Mouse (Mus musculus) A20 (cell line): Measurements from ENCODE around the gene Jrkl.

Experiments used
- DNase-seq: peaks from one replicate; pipeline ENCODE4 v3.0.0-alpha.2; 2011; ENCODE audit warnings: low read depth, low spot score

Jrkl gene

GRCm38 (mm10) chr9:13245481-13245880 is at the start of gene Jrkl:
Jrkl (minus strand) TSS chr9:13245829.
- peak; percentile 83 for DNase-seq

GRCm38 (mm10) chr9:13287482-13287881 is 41.9 kb upstream of the Jrkl start:
- no peak for DNase-seq

GRCm38 (mm10) chr9:13273219-13273618 is 27.6 kb upstream of the Jrkl start:
- no peak for DNase-seq

- no peak for DNase-seq
These were observed 15.4 kb upstream of the Jrkl start for GRCm38 (mm10) chr9:13260980-13261379.

GRCm38 (mm10) chr9:13258173-13258572 is 12.5 kb upstream of the Jrkl start:
- DNase-seq, result no peak

- no peak for DNase-seq
These were observed 11.1 kb upstream of the Jrkl start for GRCm38 (mm10) chr9:13256726-13257125.

GRCm38 (mm10) chr9:13251251-13251650 is 5.6 kb upstream of the Jrkl start:
- no peak for DNase-seq

- no peak for DNase-seq
These were observed 2.5 kb upstream of the Jrkl start for GRCm38 (mm10) chr9:13248104-13248503.

GRCm38 (mm10) chr9:13246815-13247638 is 1.4 kb upstream of the Jrkl start, which contains the start of gene Ccdc82:
Ccdc82 (plus strand) TSS chr9:13246955.
- peak; percentile 93 for DNase-seq

- DNase-seq, result peak; percentile 42
These were observed 3.3 kb downstream of the Jrkl start for GRCm38 (mm10) chr9:13242321-13242720.

- DNase-seq, result peak; percentile 60
These were observed 13.9 kb downstream of the Jrkl start for GRCm38 (mm10) chr9:13231545-13232216.

GRCm38 (mm10) chr9:13230553-13230952 is 15.1 kb downstream of the Jrkl start:
- DNase-seq, result no peak

- DNase-seq, result no peak
These were observed 19.8 kb downstream of the Jrkl start for GRCm38 (mm10) chr9:13225872-13226271.

- DNase-seq, result no peak
These were observed 39.3 kb downstream of the Jrkl start for GRCm38 (mm10) chr9:13206369-13206768.

GRCm38 (mm10) chr9:13203681-13204080 is 41.9 kb downstream of the Jrkl start:
- no peak for DNase-seq

GRCm38 (mm10) chr9:13203109-13203508 is 42.5 kb downstream of the Jrkl start:
- no peak for DNase-seq

GRCm38 (mm10) chr9:13200079-13200478 is 45.5 kb downstream of the Jrkl start:
- DNase-seq, result no peak

- peak; percentile 76 for DNase-seq
These were observed 49.9 kb downstream of the Jrkl start for GRCm38 (mm10) chr9:13195762-13196161.

GRCm38 (mm10) chr9:13195268-13195667 is 50.4 kb downstream of the Jrkl start:
- DNase-seq, result peak; percentile 71

- no peak for DNase-seq
These were observed 51.0 kb downstream of the Jrkl start for GRCm38 (mm10) chr9:13194619-13195018.
